Mouse (Mus musculus) ES-E14 (cell line): ENCODE data around the gene Gpr62.

Source experiments
- CHD2 ChIP-seq: IDR thresholded peaks from 2 replicates; pipeline ENCODE4 v1.6.1; 2014; ENCODE audit warnings: mild to moderate bottlenecking, low read depth, low read length, inconsistent platforms
- HCFC1 ChIP-seq: IDR thresholded peaks from 2 replicates; pipeline ENCODE4 v1.6.1; 2012; ENCODE audit warnings: low read length, inconsistent platforms, borderline replicate concordance; ENCODE audit not compliant: insufficient read depth
- ZC3H11A ChIP-seq: IDR thresholded peaks from 2 replicates; pipeline ENCODE4 v1.6.1; 2012; ENCODE audit warnings: low read depth, mild to moderate bottlenecking, inconsistent platforms, low read length, borderline replicate concordance
- ZNF384 ChIP-seq: IDR thresholded peaks from 2 replicates; pipeline ENCODE4 v1.6.1; 2012; ENCODE audit warnings: low read depth, low read length, inconsistent platforms

DNA sequence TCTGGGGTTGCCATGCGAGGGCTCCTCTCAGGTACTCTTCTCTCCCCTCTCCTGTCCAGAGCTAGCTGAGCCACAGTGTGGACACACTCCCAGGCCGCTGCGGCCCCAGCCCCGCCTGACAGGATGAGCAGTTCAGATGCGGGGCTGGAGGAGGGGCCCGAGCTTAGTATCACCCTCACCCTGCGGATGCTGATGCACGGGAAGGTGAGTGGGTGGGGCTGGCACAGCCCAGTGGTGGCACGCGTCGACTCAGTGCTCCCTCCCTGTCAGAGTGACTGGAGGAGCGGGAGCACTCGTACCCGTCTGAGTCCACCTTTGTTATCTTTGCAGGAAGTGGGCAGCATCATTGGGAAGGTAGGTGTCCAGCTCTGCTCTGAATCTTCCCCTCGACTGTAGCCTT is 5.8 kb downstream of the Gpr62 start:
- no peak for TF ChIP-seq ZC3H11A
- no peak for TF ChIP-seq HCFC1
- TF ChIP-seq ZNF384 = no peak
- no peak for TF ChIP-seq CHD2
